Mouse (Mus musculus) MEL-GATA-1-ER (cell line): Measurements from ENCODE around the gene Arhgap32.

ENCODE experiments used
- DNase-seq: peaks from one replicate; pipeline ENCODE4 v3.0.0-alpha.2; 2012; ENCODE audit warnings: low read depth; ENCODE audit errors: extremely low read depth

Arhgap32 gene

GRCm38 (mm10) chr9:32246123-32246716 is 130.3 kb downstream of the Arhgap32 start:
- DNase-seq = no peak

DNA sequence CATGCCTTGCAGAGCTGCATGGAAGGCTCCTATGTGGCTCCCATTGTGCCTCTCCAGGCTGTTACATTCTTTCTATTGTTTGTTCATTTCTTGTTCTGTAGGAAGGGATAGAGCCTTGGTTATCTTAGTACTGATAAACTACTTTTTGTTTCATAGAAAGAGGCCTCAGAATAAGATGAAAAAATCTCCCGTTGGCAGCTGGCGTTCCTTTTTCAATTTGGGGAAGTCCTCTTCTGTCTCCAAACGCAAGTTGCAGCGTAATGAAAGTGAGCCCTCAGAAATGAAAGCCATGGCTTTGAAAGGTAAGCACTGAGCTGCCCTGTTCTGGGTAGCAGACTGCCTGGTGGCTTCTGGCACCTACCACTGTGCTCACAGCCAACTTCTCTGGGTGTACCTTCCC is 134.6 kb downstream of the Arhgap32 start:
- no peak for DNase-seq

GRCm38 (mm10) chr9:32253721-32254120 is 137.8 kb downstream of the Arhgap32 start:
- no peak for DNase-seq

- DNase-seq = no peak
These were observed 141.4 kb downstream of the Arhgap32 start for GRCm38 (mm10) chr9:32257365-32257764.

GRCm38 (mm10) chr9:32257882-32258281 is 141.9 kb downstream of the Arhgap32 start:
- DNase-seq = no peak

- DNase-seq = peak; percentile 68
These were observed 156.0 kb downstream of the Arhgap32 start for GRCm38 (mm10) chr9:32271896-32272444.

- DNase-seq = no peak
These were observed 162.1 kb downstream of the Arhgap32 start for GRCm38 (mm10) chr9:32278052-32278451.

- peak; percentile 9 for DNase-seq
These were observed 163.9 kb downstream of the Arhgap32 start for GRCm38 (mm10) chr9:32279789-32280188.

- peak; percentile 97 for DNase-seq
These were observed 164.5 kb downstream of the Arhgap32 start for GRCm38 (mm10) chr9:32280456-32280855.

DNA sequence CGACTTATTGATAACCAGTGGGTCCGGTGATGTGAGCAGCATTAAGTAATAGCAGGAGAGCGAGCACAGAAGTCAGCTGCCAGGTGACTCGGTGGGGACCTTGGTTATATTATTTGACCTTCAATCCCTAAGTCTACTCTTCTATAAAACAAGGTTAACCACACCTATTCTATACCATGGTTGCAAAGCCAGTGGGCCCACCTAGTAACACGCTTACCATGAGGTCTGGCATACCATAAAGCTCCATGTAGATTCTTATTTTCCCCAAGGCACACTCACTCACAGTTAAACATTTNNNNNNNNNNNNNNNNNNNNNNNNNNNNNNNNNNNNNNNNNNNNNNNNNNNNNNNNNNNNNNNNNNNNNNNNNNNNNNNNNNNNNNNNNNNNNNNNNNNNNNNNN is 167.7 kb downstream of the Arhgap32 start:
- no peak for DNase-seq

DNA sequence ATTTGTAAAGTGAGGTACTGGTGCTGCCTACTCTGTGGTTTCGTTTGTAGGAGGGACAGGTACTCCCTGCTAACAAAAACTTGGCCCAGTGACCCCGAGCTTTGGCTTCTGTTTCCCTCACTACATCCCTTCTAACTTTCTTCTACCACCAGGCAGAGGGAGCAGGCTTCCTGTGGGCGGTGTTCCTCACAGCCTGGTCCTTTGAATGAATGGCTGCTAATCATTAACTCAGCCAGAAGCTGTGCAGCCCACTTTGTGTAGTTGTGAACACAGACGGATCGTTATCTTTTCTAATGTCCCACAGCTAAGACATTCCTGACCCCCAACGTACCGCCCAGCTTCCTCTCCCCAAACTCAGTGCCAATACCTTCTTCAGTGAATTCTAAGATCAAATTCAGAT is 175.7 kb downstream of the Arhgap32 start:
- no peak for DNase-seq

DNA sequence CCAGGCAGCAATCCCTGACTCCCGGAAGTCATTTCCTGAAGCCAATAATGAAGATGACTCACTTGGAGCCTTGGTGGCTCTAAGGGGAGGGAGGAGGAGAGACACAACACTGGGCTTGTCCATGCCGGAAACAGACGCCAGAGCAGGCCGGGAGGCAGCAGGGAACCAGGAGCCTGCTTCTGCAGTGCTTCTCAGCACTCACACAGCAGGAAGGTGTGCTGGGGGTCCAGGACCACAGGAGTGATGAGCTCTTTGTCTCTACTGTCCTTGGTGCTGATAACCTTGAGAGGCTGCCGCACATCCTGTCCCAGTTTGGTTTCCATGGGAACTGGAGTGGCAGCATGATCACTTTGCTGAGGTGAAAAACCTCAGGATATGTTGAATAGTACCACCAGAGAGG is 176.8 kb downstream of the Arhgap32 start:
- no peak for DNase-seq

GRCm38 (mm10) chr9:32295061-32295800 is 179.3 kb downstream of the Arhgap32 start:
- no peak for DNase-seq

DNA sequence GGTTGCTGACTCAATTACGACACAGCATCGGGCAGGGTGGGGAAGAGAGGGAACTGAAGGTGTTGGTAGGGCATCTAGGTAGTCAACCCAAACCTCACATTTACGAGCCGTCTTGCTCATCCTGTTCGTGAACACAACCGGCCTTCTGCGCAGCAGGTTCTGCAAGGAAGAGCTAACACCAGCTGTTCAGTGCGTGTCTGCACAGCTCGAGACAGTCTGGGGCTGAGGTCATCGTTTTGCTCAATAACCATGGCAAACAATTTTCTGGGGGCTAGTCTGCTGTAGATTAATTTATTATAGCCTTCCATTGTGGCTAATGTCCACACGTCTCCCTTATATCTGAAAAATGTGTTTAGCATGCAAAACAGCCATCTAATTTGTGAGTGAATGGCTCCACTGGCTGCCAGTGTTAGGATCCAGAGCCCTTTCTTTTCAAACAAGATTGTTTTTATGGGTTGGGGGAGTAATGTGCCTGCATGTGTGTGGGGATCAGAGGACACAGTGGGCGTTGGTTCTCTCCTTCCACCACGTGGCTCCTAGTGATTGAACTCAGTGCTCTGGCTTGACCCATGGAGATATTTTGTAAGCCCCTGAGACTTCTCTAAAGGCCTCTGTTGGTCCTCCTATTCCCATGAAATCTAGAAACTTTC is 186.7 kb downstream of the Arhgap32 start:
- DNase-seq = no peak

DNA sequence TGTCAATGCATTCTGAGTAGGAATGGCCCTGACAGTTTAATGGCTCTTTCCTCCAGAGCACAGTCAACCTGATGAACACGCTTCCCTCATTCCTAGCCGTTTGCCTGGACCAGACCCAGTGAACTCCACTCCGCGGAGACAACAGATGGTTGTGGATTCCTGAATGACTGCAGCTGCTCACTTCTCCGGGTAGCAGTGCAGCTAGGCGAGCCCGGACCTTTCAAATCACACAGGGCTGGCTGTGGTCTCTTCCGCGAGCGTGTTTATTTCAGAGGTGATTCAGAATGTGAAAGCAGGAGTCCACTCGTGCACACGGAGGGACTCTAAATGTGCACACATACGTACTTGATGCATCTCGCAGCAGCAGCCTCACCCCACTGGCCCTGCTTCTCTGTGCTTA is 195.8 kb downstream of the Arhgap32 start:
- DNase-seq = no peak

- DNase-seq = no peak
These were observed 196.3 kb downstream of the Arhgap32 start for GRCm38 (mm10) chr9:32312208-32312607.

GRCm38 (mm10) chr9:32314071-32314470 is 198.1 kb downstream of the Arhgap32 start:
- no peak for DNase-seq

DNA sequence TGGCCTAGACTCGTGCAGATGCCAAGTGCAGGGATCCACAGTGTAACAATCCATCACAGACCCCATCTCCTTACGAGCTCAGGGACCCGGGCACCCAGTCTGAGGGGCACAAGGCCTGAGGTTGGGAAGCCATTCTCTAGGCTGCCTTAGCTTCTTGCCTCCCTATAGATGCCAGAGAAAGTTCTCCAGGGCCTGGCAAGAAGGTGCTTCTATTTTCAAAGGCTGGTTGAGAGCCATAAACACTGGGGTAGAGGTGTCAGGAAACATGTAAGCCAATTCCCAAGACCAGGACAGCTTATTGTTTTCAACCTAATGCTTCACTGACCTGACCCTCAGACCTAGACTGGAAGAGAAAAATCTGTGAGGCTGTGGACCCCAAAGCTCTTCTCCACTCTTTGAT is 200.1 kb downstream of the Arhgap32 start:
- no peak for DNase-seq
